Mouse (Mus musculus) Patski (cell line): Measurements from ENCODE around the gene Lingo1. TPM values are rescaled to one million over a fixed set of nuclear protein-coding genes. Genes with fewer than 3 reads are reported as not detected.

Source experiments
- ATAC-seq: fragments of 100-300 bp; one replicate; pipeline ENCODE4 v1.8.0; 2021
- CTCF ChIA-PET: fragments of 350-600 bp; sonication (Branson Sonifier 250); formaldehyde crosslinking; loops from one replicate; lab custom pipeline; 2022; ENCODE audit warnings: inconsistent platforms; lab: Charles Lee
- POLR2A ChIA-PET: fragments of 350-600 bp; sonication (Branson Sonifier 250); formaldehyde crosslinking; loops from one replicate; lab custom pipeline; 2022; ENCODE audit warnings: antibody characterized with exemption, inconsistent platforms; lab: Charles Lee
- DNase-seq: peaks from one replicate; pipeline ENCODE4 v3.0.0-alpha.2; 2011; ENCODE audit warnings: low read depth, low spot score
- H3K27me3 ChIP-seq: fragments of 371-371 bp; one replicate; pipeline ENCODE4 v1.5.1; 2021
- CTCF ChIP-seq: fragments of 100-300 bp; IDR thresholded peaks from one replicate; pipeline ENCODE4 v1.5.1; 2021
- in situ Hi-C: fragments of 300-500 bp; cut with MboI; formaldehyde crosslinking; loops from 3 replicates; pipeline ENCODE4 v1.11.1; 2018; ENCODE audit warnings: low pct_unique_long_range_greater_than_20kb, mixed read lengths
- polyA plus RNA-seq: library from polyadenylated mRNA; unstranded; gene quantifications from one replicate; pipeline ENCODE4 v1.2.3, GENCODE M21; 2021

Gene Lingo1
- polyA plus RNA-seq, result 0.06 TPM

DNA sequence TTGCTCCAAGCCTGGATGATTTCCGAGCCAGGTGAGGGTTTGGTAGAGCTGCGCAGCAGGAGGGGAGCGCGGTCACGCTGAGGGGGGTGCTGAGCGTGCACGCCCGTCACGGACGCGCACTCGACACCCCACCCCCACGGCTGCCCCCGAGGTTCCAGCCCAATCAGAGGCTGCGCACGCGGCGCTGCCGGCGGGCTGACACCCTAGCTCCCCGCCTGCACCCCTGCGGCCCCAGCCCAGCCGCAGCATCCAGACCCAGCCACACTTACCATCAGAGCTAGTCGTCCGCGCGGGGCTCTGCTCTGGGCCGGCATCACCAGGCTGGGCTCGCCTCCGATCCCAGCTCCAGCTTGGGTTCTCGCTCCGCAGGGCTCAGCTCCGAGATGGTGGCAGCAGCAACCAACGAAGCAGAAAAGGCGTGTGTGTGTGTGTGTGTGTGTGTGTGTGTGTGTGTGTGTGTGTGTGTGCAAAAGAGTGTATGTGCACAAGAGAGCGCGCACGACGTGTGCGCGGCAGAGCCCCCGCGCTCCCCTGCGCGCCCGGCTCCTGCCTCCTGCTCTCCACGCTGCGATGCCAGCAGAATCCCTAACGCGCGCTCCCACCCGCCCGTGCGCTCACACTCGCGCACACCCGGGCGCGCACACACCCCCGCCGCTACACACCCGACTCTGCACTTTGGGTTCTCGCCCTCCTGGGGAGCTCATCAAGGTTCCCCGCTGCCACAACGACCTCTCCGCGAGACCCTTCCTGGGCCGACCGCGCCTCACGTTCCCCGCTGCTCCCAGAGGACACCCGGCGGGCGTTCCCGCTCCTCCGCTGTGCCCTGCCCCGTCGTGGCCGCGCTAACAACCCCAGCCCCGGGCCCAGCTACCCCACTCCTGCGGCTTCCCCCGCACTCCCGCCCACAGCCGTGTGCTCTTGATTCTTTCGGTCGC lies at the start of gene Lingo1:
Lingo1 (minus strand) TSS at position 748 of the 935 bp plus-strand sequence.
- POLR2A ChIA-PET, result no interaction called here
- peaks cover 64% of the 10 kb centered on the region for H3K27me3 ChIP-seq
- CTCF ChIA-PET, result no interaction called here
- ATAC-seq (no peak), DNase-seq (no peak)
- in situ Hi-C loops, result no loop called here
- TF ChIP-seq CTCF, result no peak

DNA sequence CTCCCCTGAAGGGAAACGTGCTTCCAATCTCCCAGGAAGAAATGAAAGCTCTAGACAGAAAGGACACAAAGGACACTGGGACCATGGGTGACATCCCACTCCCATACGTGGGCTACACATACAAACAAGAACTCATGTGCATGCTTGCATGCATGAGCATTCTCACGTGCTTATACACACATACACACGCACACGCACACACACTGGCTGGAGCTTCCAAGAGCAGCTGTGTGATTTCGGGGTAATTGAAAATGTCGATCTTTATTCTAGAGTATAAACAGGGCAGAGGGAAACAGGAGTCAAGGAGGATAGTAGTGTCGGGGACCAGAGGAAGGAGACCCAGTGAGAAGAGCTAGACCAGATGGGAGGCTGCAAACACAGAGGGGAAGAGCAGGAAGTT lies 48.4 kb upstream of the Lingo1 start:
- POLR2A ChIA-PET, result interaction anchor here (0.9 kb wide), 1 partner anchor 45 kb away, joined by 3 read pairs; no protein-coding TSS in a partner anchor
- TF ChIP-seq CTCF, result no peak
- no peak for ATAC-seq
- peaks cover 3% of the 10 kb centered on the region for H3K27me3 ChIP-seq
- CTCF ChIA-PET, result interaction anchor here (1.0 to 3.7 kb wide), 5 partner anchors 11 to 305 kb away, joined by 3 to 31 read pairs (median 6); no protein-coding TSS in a partner anchor
- no peak for DNase-seq
- in situ Hi-C loops, result loop anchor here (5.0 kb wide), 1 partner anchor 43 kb away; no protein-coding TSS in a partner anchor

DNA sequence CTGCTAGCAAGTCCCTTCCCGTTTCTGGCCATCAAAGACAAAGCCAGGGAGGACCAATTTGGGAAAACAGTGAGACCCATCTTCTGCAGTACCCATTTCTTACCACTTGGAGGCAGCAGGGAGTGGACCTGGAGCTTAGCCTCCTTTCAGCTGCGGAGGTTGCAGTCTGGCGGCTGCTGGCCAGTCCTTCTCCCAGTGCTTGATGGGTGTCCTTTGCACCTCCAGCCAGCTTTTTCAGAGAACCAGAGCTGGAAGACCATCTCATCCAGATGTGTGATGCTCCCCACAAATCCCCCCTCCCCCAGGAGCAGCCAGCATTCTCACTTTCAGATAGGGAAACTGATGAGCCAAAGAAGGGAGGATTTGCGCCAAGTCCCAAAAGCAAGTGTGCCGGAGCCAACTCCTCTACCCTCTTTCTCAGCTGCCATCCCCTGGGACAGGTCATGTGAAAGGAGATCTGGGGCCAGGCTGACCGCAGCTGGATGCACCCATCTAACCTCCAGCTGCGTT lies 47.5 kb upstream of the Lingo1 start:
- in situ Hi-C loops, result no loop called here
- H3K27me3 ChIP-seq, result peaks cover 3% of the 10 kb centered on the region
- TF ChIP-seq CTCF, result peak; percentile 93
- CTCF ChIA-PET, result interaction anchor here (0.9 to 3.7 kb wide), 12 partner anchors 9 to 306 kb away, joined by 3 to 31 read pairs (median 4); no protein-coding TSS in a partner anchor
- no peak for ATAC-seq
- DNase-seq, result no peak
- POLR2A ChIA-PET, result no interaction called here

DNA sequence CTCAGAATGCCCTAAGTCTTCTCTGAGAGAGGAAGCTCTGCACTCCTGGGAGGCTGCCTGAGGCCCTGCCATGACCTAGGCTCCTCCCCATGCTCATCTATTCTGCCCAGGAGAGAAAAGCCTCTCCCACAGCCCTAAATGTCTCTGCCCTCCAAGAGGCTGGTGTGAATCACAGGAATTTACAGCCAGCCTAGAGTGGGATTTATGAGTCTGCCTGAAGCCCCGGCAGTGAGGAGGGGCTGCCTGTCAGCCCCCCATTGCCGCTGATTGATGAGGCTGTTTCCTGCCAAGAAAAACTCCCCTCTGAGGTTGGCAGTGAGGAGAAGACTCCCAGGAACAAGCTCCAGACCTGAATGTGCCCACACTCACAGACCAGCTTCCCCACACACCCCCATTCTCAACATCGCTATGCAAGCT lies 46.0 kb upstream of the Lingo1 start:
- CTCF ChIA-PET, result interaction anchor here (0.6 to 3.7 kb wide), 3 partner anchors 46 to 84 kb away, joined by 3 to 31 read pairs (median 3); no protein-coding TSS in a partner anchor
- in situ Hi-C loops, result no loop called here
- peaks cover 9% of the 10 kb centered on the region for H3K27me3 ChIP-seq
- ATAC-seq, result no peak
- DNase-seq, result no peak
- no peak for TF ChIP-seq CTCF
- POLR2A ChIA-PET, result interaction anchor here (1.3 kb wide), 1 partner anchor 10 kb away, joined by 4 read pairs; no protein-coding TSS in a partner anchor

DNA sequence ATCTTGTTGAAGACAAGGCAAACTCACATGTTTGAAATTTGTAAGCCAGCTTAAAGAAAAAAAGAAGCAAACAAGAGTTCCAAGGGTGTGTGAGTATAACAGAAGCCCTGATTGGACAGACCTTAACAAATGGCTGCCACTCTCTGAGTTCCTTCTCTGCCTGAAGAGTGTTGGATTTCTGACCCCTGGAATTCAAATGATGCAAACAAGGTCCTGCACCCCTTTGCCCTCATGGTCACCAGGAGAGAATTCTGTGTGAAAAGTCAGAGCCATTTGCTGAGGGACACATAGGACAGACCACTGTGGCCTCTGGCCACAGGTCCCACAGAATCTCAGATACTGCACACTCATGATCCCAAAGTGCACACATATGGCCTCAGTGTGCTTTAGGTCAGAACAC lies 45.6 kb upstream of the Lingo1 start:
- in situ Hi-C loops, result no loop called here
- ATAC-seq, result no peak
- no peak for DNase-seq
- ChIA-PET POLR2A (interaction anchor here (1.3 kb wide), 1 partner anchor 9 kb away, joined by 4 read pairs; no protein-coding TSS in a partner anchor), CTCF (interaction anchor here (0.6 to 3.7 kb wide), 3 partner anchors 46 to 85 kb away, joined by 3 to 31 read pairs (median 3); no protein-coding TSS in a partner anchor)
- TF ChIP-seq CTCF, result no peak
- H3K27me3 ChIP-seq, result peaks cover 12% of the 10 kb centered on the region

DNA sequence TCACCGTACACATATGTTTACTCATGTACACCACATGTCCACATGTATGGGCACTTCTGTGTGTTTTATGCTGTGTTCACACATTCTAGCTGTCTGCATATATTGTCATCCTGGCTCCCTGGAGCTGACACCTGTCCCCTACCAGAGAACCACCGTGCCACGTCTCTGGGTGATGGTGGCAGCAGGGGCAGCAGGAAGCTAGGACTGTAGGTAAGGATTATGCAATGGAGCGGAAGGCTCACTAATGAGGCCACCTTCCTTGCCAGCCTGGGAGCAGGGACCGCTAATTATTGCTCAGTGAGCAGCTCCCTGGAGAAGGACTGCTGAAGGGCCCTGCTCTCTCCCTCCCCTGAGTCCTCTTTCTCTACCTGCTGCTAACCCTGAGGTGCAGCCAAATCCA lies 44.5 kb upstream of the Lingo1 start:
- no peak for ATAC-seq
- ChIA-PET POLR2A (interaction anchor here (0.6 kb wide), 1 partner anchor 21 kb away, joined by 3 read pairs; no protein-coding TSS in a partner anchor), CTCF (no interaction called here)
- no peak for TF ChIP-seq CTCF
- H3K27me3 ChIP-seq, result peaks cover 13% of the 10 kb centered on the region
- no peak for DNase-seq
- in situ Hi-C loops, result no loop called here

DNA sequence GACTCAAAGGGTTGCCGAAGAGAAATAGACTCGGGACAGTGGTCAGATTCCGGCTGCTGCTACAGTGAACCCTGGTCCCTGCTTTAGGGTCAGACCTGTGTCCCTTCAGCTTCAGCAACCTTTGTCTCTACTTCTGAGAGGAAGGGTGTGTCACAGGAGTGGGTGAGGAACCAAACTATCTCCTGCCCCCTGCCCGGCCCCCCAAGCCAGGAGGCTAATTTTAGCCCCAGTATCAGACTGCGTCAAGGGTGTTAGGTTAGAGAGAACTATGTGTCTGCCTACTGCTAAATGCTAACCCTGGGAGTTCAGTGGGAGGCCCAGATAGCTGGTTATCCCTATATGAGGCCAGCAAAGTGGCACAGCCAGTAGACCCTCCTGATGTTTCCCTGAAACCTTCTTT lies 38.9 kb upstream of the Lingo1 start:
- ChIA-PET CTCF (no interaction called here), POLR2A (no interaction called here)
- peaks cover 10% of the 10 kb centered on the region for H3K27me3 ChIP-seq
- no peak for DNase-seq
- TF ChIP-seq CTCF, result no peak
- in situ Hi-C loops, result no loop called here
- no peak for ATAC-seq

DNA sequence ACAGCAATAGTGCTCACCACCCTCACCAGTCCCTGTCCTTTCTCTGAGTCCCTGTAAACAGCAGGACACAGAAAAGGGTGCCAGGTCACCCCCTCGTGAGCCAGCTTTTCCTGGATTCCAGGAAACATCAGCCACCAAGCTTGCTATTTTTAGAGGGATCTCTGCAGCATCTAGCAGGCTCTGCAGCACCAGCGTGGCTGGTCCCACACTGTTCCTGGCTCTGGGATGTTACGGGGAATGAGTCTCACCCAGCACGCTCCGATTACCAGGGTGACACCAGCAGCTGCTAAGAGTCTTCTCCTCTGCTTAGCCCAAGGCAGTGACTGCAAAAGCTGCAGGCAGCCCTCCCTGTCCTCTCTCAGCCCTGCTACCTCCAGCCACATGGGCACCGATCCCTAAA lies 36.6 kb upstream of the Lingo1 start:
- in situ Hi-C loops, result no loop called here
- DNase-seq (no peak), ATAC-seq (no peak)
- POLR2A ChIA-PET, result interaction anchor here (1.1 kb wide), 1 partner anchor 9 kb away, joined by 4 read pairs; no protein-coding TSS in a partner anchor
- CTCF ChIA-PET, result interaction anchor here (2.3 kb wide), 1 partner anchor 57 kb away, joined by 7 read pairs; no protein-coding TSS in a partner anchor
- peaks cover 11% of the 10 kb centered on the region for H3K27me3 ChIP-seq
- TF ChIP-seq CTCF, result no peak

DNA sequence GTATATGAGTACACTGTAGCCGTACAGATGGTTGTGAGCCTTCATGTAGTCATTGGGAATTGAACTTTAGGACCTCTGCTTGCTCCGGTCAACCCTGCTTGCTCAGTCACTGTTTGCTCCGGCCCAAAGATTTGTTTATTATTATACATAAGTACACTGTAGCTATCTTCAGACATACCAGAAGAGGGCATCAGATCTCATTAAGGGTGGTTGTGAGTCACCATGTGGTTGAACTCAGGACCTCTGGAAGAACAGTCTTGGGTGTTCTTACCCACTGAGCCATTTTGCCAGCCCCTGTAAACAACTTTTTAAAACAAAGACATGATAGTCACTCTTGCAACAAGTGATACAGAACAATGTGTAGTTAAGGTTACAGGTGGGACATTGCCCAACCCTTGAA lies 35.6 kb upstream of the Lingo1 start:
- in situ Hi-C loops, result no loop called here
- CTCF ChIA-PET, result interaction anchor here (1.5 to 2.3 kb wide), 2 partner anchors 58 to 96 kb away, joined by 3 to 7 read pairs; partner anchors contain the start of gene Snx33
- POLR2A ChIA-PET, result no interaction called here
- DNase-seq, result no peak
- peaks cover 9% of the 10 kb centered on the region for H3K27me3 ChIP-seq
- no peak for ATAC-seq
- TF ChIP-seq CTCF, result no peak

DNA sequence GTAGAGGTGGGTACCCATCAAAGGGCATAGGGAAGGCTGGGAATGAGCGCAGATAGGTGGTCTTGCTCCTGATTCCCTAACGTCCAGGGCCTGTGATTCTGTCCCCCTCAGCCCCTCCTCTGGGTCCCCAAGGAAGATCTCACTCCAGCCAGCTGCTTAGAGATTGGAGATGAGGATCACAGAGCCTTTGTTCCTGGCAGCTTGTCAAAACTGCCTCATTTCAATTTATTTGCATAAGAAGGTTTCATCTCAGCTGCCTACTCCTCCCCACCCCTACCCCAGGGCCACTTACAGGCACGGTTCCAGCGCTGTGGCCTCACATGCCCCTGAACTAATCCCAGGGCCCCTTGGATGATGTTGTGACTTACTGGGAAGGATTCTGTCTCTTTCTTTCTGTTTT lies 33.9 kb upstream of the Lingo1 start:
- ATAC-seq (no peak), DNase-seq (no peak)
- TF ChIP-seq CTCF, result no peak
- in situ Hi-C loops, result no loop called here
- POLR2A ChIA-PET, result no interaction called here
- CTCF ChIA-PET, result no interaction called here
- H3K27me3 ChIP-seq, result peaks cover 12% of the 10 kb centered on the region
